Mouse (Mus musculus): ENCODE data around the gene Nrp1.

- TF ChIP-seq ZC3H11A (IDR thresholded peaks at IDR 0.05; ENCODE audit: borderline replicate concordance, low read depth, low read length) (no peak), ZNF384 (IDR thresholded peaks at IDR 0.05; ENCODE audit: low read depth, low read length) (no peak), HCFC1 (IDR thresholded peaks at IDR 0.05; ENCODE audit: borderline replicate concordance, insufficient read depth, low read length) (no peak)
These were observed 28.9 kb upstream of the Nrp1 start for GRCm38 (mm10) chr8:128329502-128329901.
